Mouse (Mus musculus) left cerebral cortex, adult 8-10 months (tissue): ENCODE data around the gene Gm28038. TPM values are rescaled to one million over a fixed set of nuclear protein-coding genes. Genes with fewer than 3 reads are reported as not detected.

ENCODE experiments used
- DNase-seq, 2 experiments: peaks; one replicate each; pipeline ENCODE4 v3.0.0; 2022; ENCODE audit warnings: low spot score in 2 of 2
- total RNA-seq, 4 experiments: library from RNA; stranded (reverse); gene quantifications; 2 replicates each; pipeline ENCODE4 v1.2.4; 2022

The Gm28038 gene
- total RNA-seq, 4 experiments from 2014 or later = not detected

DNA sequence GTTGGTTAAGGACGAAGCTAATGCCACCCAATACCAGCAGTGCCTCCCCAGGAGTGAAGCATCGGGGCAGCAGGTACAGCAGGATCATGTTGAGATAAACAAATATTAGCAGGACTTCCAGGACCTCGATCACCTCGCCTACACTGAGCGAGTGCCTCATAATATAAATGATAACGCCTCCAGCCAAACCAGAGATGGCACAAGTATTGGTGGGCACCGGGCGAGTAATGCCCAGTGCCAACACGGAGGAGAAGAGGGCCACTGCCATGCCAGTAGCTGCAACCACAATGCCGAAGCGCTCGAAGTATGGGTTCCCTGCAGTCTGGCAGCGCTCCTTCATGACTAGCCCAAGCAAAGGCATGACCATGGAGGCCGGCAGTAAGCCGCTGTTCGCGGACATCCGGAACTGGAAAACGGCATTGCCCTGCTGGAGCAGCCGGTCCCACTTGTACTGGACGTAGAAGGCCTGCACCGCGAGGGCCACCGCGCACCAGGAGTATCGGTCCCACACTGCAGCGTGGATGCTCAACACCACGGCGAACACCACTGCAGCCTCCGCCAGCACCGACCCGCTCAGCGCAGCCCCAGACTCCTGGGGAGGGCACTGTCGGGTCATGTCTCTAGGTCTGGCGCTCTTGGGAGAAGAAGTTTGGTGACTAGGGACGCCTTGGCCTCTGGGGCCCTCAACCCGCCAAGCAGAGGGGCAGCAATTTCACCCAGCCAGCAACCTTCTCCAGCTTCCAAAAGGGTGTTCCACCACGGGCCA lies 4.8 kb downstream of the Gm28038 start:
- DNase-seq = no peak

DNA sequence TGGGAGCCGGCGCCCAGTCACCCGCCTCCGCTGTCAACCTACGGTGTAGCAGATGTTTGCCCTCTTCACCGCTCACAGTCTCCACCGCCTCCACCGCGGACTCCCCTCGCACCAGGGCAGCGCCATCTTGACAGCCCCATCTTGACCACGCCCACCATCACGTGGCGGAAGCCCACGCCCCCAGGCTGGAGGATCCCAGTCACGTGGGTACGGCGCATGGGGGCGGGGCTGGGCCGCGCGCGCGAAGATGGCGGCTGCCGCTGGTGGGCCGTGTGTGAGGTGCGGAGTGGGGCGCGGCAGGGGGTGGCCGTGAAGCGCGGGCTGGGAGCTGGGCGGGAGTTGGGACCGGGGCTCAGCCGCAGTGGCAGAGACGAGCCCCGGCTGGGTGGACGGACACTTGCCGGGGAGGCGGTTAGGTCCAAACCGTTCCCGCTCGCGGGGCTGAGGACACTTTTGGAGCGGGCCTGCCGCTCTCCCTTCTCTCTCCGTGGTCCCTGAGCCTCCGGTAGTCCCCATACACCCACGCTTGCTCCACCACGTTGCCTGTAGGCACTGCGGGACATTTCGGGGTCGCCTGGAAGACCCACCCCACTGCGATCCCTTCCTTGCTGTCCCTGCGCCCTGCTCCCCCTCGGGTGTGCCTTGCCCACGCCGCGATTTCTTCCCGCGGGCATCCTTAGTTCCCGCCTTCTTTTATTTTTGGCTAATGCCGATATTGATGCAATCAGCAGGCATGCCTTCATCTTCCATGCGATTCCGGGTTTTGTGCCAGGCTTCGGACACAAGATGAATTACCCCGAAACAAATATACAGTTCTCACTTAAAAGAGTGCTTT lies 5.6 kb downstream of the Gm28038 start, which contains the start of the genes Dolk and Nup188:
Gene Dolk, minus strand, starts transcription at position 143 of the 835 bp plus-strand sequence.
Gene Nup188, plus strand, starts transcription at position 206 of the 835 bp plus-strand sequence.
- DNase-seq = peak; percentile 91

DNA sequence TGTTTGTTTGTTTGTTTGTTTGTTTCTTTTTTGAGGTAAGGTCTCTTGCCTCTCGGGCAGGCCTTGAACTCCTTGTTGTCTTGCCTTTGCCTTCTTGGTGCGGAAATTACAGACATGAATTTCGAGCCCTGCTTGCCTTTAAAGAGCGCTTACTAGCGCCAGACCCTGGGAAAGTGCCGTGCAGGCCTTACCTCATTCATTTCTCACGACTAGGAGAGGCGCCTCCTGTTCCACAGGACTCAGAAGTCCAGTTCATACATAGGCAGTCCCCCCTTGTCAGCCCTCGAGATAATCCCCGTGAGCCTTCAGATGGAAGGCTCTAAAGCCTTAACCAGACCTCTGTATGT lies 6.2 kb downstream of the Gm28038 start:
- no peak for DNase-seq

DNA sequence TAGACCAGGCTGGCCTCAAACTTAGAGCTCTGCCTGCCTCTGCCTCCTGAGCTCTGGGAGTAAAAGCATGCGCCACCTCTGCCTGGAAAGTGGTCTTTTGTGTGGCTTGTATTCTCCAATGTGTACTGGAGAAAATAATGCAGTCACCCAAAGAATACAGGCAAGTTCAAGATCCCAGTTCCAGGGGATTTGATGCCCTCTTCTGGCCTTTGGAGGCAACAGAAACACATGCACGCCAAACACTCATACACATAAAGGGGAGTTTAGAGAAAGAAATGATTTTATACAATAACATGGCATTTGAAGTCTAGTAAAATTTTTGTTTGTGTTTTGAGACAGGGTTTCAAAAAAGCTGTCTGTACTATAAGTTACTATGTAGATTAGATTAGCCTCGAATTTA lies 18.7 kb downstream of the Gm28038 start:
- DNase-seq = no peak

DNA sequence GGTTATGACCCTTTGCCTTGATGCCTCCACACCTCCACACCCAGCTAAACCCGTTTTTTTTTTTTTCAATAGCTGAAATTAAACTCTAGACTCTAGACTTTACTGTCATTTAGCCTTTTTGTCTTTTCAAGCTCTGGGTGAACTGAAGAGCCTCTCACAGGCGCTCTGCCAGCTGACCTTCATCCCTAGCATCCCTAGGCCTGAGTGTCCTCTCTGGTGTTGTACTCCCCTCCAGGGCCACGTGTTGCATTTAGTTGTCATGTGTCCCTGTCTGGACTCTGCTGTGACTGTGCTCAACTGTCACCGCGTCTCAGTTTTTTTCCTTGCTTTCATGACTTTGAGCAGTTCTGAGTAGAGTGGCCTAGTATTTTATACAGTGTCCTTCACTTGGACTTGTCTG lies 19.1 kb downstream of the Gm28038 start:
- no peak for DNase-seq

DNA sequence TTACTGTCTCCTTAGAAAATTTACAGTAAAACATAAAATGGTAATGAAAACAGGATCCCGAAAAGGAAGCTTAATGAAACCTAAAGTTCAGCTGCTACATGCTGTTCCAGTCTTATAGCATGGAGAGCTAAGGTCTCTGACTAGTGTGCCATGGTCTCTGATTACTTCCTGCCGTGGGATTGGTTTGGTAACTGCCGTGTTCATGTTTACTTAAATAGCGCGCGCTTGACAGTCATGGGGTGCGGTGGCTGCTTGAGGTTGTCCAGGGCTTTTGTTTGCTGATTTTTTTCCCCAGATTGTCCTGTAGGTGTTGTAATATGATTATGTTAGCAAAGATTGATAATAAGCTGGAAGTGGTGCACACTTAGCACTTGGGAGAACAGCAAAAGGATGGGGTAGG lies 25.2 kb downstream of the Gm28038 start:
- no peak for DNase-seq

DNA sequence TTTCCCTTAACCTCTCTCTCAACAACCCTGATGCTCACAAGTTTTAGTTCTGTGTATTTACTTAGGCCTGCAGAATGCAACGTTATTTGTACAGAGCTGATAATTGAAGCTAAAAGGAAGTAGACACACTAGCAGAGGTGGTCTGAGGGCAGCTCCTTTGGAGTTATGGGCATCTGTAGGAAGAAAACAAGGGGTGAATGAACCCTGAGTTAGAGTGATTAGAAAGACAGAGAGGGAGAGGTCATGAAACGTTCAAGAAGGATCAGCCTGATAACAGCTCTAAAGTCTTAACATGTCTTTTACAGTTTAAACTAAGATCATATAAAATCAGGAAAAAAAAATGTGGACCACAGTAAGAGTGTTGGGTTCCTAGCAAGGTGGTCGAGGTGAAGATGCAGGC lies 28.5 kb downstream of the Gm28038 start:
- no peak for DNase-seq

DNA sequence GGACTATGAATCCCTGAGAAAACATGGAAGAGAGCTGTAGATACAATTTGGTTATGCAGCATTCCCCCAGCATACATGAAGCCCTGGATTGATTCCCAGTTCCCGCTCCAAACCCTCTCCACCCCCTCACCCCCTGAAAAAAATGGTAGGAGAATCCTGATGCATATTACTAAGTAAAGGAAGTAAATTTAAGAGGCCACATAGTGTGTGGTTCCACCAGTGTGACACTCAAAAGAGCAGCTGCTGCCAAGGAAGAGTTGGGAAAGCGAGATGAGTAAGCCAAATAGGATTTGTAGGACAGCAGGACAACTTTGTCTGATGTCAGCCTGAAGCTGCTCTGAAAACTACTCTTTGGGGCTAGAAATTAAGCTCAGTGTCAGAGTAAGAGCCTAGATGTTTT lies 30.6 kb downstream of the Gm28038 start:
- no peak for DNase-seq

DNA sequence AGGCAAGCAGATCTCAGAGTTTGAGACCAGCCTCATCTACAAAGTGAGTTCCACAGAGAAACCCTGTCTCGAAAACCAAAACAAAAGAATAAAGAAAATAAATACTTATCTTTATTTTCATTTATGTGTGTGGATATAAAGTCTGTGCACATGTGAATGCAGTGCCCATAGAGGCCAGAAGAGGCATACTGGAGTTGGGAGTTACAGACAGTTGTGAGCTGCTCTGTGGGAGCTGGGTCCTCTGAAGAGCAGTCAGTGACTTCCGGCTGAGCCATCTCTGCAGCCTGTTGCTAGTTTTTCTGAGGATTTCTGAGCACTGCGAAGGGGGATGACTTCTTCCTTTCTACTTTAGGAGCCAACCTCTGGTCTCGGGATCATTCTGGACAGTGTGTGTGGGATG lies 35.3 kb downstream of the Gm28038 start:
- DNase-seq = no peak

DNA sequence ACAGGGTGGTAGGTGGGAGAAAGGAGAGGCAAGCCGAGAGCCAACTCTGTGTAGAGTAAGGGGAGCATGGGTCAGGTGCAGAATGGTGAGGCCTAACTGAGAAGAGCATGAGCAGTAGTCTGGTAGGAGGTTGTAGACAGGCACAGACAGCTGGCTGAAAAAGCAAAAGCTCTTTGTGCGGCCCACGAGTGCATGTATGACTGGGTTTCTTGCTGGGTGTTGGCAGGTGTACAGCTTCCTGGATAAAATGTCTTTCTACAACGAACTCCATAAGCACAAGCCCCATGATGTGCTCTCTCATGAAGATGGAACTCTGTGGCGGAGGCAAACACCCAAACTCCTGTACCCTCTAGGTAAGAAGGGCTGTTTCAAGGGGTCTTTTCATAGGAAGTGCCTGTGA lies 36.1 kb downstream of the Gm28038 start:
- DNase-seq = no peak

DNA sequence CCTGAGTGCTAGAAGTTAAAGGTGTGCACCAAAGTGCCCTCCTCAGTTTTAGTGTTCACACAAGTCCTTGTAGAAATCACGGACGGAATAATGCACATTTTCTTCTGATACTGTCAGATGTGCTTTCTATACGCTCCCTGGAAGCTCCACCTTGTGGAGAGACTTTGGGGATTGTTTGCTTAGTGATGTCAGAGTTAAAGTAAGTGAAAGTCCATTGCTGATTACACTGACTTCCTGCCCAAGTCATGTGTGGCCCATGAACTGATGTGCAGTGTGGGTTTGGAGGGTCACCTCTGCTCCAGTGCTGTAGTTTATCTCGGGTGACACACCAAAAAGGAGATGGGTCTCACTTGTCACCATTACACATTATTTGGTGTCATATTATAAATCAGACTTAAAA lies 38.4 kb downstream of the Gm28038 start:
- no peak for DNase-seq

DNA sequence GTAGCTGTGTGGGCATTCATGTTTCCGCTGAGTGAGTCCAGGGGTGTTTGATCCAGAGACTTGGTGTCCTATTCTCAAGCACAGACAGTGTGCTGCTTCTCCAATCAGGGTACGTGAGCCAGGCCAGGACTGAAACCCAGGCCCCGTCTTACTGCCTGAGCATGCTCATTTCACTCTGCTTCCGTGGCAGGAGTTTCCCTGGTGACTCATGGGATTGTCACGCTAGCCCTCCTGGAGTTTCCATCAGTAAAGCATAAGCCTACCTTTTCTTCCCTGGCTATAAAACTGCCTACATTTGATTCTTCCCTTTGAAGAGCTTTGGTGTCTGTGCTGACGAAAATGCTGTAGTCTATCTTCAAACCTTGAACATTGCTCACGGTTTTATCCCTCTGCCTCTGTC lies 42.3 kb downstream of the Gm28038 start:
- no peak for DNase-seq

DNA sequence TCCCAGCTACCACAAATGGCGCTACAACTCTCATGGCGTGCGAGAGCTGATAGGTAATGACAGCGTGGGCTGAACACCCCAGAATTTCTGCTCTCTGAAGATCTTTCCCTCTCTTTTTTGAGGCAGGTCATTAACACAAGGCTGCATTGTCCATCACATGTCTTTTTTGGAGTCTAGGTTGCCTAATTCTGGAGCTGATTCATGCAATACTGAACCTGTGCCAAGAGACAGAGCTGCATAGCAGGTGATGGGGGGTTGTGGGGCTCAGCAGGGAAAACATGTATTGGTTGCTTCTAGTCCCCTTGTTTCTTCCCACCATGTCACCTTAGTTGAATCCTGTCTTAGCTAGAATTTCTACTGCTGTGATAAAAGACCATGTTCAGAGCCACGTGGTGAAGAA lies 44.5 kb downstream of the Gm28038 start:
- DNase-seq = no peak

DNA sequence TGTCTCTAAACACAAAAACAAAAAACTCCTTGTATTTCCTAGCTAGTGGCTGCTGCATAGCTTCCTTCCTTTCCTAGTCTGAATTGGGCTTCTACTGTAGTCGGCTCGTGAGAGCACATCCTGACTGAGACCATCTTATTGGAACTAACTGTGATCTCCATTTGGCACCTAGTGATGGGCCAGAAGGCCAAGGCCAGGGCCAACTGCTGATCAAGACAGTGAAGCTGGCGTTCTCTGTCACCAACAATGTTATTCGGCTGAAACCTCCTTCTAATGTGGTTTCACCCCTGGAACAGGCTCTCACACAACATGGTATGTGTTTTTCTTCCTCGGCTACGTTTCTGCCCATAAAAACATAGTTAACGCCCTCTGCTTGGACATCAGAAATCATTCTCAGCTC lies 46.4 kb downstream of the Gm28038 start:
- DNase-seq = no peak

DNA sequence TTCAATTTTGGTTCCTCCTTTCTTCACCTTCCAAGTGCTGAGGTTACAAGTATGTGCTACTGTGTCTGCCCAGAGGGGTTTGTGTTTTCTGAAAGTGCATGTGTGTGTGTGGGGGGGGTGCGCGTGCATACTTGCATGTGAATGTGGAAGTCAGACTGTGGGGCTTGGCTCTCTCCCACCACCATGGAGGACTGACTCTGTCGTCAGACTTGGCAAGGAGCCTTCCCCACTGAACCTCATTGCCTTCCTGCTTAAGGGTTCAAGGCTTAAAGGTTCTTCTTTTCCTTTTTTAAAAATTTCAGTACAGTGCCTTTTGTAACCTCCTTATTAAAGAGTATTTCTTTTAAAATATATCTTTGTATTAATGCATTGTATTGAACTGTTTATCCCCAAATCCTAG lies 47.9 kb downstream of the Gm28038 start:
- DNase-seq = no peak

DNA sequence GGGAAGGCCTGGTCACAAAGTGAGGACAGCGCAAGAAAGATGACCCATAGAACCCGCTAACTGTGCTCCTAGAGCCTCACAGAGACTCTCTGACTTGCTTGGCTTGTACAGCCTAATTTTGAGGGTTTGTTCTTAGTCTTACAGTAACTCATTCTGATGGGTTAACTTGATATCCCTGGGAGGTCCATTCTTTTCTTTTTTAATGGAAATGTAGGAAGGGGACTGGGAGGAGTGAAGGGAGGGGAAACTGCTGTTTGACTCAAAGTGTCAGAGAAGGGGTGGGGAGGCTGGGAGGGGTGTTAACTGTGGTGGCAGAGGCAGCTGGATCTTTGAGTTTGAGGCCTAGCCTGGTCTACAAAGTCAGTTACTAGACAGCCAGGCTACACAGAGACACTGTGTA lies 54.5 kb downstream of the Gm28038 start:
- DNase-seq = no peak

DNA sequence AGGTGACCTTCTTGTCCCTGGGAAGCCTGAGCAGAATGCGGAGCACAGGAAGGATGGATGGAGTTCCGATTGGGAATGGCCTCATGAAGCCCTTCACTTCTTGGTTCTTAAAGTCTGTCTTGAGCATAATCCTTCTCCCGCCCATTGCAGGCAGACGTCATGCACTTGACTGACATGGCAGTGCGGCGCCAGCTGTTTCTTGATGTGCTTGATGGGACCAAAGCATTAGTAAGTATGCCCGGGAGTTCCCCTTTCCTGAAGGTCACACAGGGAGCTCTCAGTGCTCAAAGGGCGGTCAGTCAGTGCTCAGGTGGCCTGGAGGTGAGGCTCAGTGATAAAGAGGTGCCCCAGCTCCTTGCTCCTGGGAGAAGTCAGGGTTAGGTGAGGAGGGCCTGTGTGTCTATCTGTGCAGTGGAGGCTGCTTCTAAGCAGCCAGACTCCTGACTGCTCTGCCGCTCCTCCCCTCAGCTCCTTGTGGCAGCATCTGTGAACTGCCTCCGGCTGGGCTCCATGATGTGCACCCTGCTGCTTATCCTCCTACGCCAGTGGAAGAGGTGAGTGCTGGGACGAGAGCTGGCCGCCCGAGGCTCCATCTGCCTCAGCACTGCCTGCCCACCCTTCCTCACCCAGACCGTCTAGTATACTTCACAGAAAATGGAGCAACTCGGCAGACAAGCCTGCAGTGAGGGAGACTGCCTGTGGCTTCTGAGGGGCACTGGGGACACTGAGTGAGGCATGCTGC lies 55.5 kb downstream of the Gm28038 start:
- DNase-seq = no peak

DNA sequence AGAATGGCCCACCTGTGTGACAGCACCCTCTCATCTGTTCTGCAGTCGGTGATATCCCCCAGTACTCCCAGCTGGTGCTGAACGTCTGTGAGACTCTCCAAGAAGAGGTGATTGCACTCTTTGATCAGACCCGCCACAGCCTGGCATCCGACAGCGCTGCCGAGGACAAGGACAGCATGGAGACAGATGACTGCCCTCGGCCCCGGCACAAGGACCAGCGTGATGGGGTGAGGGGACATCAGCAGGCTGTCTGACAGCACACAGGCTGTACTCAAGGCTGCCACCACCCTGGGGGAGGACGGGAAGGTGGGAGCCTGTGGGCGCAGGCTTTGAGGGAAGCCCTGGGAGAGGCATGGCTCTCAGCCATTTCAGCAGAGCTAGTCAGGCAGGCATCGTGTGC lies 56.3 kb downstream of the Gm28038 start:
- no peak for DNase-seq

DNA sequence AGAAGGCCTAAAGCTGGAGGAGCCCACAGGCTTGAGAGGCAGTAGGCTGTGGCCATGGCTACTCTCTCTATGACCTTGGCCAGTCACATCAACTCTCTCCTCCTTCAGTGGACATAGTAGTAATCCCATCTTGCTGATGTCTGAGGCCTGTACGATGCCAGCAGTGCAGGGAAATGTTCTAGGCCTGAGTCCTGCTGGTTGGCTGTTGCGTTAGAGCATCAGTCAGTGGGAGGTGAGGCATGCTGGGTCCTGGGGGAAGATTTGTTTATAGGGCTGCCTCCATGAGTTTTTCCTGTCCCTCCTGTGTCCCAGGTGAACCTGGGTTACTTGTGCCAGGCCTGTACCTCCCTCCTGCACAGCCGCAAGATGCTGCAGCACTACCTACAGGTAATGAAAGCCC lies 61.2 kb downstream of the Gm28038 start:
- no peak for DNase-seq

DNA sequence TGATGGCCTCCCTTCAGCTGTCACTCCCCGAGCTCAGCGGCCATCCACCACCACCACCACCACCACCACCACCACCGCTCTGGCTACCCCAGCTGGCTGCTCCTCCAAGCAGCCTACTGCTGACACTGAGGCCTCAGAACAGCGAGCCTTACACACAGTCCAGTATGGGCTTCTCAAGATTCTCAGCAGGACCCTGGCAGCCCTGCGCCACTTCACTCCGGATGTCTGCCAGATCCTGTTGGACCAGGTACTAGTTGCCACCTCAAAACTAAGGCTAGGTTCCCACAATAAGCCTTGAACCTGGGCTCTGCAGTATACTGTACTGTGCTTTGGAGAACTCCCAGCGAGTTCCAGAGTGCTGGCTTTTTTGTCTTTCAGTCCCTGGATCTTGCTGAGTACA lies 61.7 kb downstream of the Gm28038 start:
- no peak for DNase-seq

DNA sequence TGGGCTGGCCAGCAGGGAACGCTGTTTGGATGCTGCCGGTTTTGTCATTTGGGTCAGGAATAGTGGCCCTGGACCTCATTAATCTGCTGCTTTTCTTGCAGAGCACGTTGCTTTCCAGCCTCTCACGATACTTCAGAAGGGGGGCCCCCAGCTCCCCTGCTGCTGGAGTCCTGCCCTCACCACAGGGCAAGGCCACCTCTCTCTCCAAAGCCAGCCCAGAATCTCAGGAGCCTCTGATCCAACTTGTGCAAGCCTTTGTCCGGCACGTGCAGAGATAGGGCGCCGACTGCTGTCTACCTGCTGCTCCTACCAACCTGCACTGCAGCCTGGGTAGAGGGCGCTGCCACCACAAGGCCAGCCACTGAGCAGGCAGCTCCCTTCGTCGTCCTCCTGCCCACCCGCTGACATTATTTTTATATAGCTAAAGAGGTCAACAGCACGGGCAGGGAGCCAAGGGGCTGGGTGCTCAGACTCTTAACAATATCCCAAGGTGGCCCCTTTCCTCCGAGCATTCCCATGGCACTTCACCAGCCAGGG lies 62.8 kb downstream of the Gm28038 start:
- DNase-seq = no peak
